In genomic region chr2:115515470-115515869, GRCm38 (mm10) we compare ENCODE assay signal across 16 mouse cellular contexts.
DNase-seq lines count a peak whose midpoint lies in the region; ATAC-seq and TF ChIP-seq lines count a peak whose summit lies in the region.
"Had no signal": no experiment of that assay in that cellular context is flagged by ENCODE, and none has a peak within 500 bp of the region (broad histone marks: within the 10 kb centered on the region; RNA-seq: fewer than 3 reads in every experiment).

No protein-coding gene starts in this region.

- H3K36me3 ChIP-seq in hindbrain, embryonic 12.5 days, result no peaks in the 10 kb centered on the region
- no peaks in the 10 kb centered on the region for H3K36me3 ChIP-seq in hindbrain, embryonic 16.5 days (ENCODE audit: control insufficient read depth, insufficient read depth, low read length)
- no peaks in the 10 kb centered on the region for H3K36me3 ChIP-seq in kidney, embryonic 16.5 days (ENCODE audit: insufficient read depth, low read length)
- no peaks in the 10 kb centered on the region for H3K36me3 ChIP-seq in forebrain, postnatal 0 days (ENCODE audit: insufficient read depth)
- H3K36me3 ChIP-seq: heart, embryonic 15.5 days; limb, embryonic 12.5 days; liver, embryonic 12.5 days had no signal

- no peak for TF ChIP-seq POLR2A in embryonic fibroblast, embryonic 13.5 days (IDR thresholded peaks at IDR 0.05; ENCODE audit: low read depth, low read length)

- H3K4me2 ChIP-seq in hindbrain, embryonic 12.5 days (replicated peaks), result no peak overlapping the region
- H3K4me2 ChIP-seq in hindbrain, embryonic 16.5 days (ENCODE audit: low read length), result no peak overlapping the region
- H3K4me2 ChIP-seq in kidney, embryonic 16.5 days (replicated peaks; ENCODE audit: low read depth, low read length), result no peak overlapping the region
- no peak overlapping the region for H3K4me2 ChIP-seq in forebrain, postnatal 0 days (ENCODE audit: low read depth)
- H3K4me2 ChIP-seq: heart, embryonic 15.5 days; limb, embryonic 12.5 days; liver, embryonic 12.5 days had no signal

- no peak; the same call in 1 of the 2 replicates for ATAC-seq in hindbrain, embryonic 12.5 days (ENCODE audit: low FRiP score)
- ATAC-seq in hindbrain, embryonic 16.5 days, result no peak
- ATAC-seq in kidney, embryonic 16.5 days (ENCODE audit: low FRiP score, low TSS enrichment), result no peak
- ATAC-seq in forebrain, postnatal 0 days, result no peak
- ATAC-seq: liver, embryonic 12.5 days; midbrain, embryonic 16.5 days had no signal

- DNase-seq in kidney, postnatal 14 days, result no peak
- peak; percentile 25 for DNase-seq in forebrain, postnatal 0 days
- DNase-seq in frontal cortex, adult 2 months (ENCODE audit: extremely low spot score in 1 of 2, low spot score in 1 of 2), result no peak
- DNase-seq: cerebellum, adult 8-10 months; gastrocnemius, postnatal 10 days; lung, adult 2 months; thymus, postnatal 25 days had no signal

- 66% methylated on average over 6 of the region's 6 CpGs for WGBS in hindbrain, embryonic 12.5 days
- 63% methylated on average over 6 of the region's 6 CpGs for WGBS in hindbrain, embryonic 16.5 days
- 56% methylated on average over 6 of the region's 6 CpGs for WGBS in kidney, embryonic 16.5 days
- WGBS in forebrain, postnatal 0 days, result 54% methylated on average over 6 of the region's 6 CpGs

- TF ChIP-seq CTCF in embryonic fibroblast, embryonic 13.5 days (IDR thresholded peaks at IDR 0.05; ENCODE audit: borderline replicate concordance, insufficient read depth, low read length), result no peak
- TF ChIP-seq CTCF in forebrain, postnatal 0 days (IDR thresholded peaks at IDR 0.05; ENCODE audit: low read depth), result no peak

- no peaks in the 10 kb centered on the region for H3K27me3 ChIP-seq in hindbrain, embryonic 12.5 days
- H3K27me3 ChIP-seq in hindbrain, embryonic 16.5 days (replicated peaks; ENCODE audit: control insufficient read depth, insufficient read depth, low read length), result no peaks in the 10 kb centered on the region
- no peaks in the 10 kb centered on the region for H3K27me3 ChIP-seq in kidney, embryonic 16.5 days (ENCODE audit: insufficient read depth, low read length)
- no peaks in the 10 kb centered on the region for H3K27me3 ChIP-seq in forebrain, postnatal 0 days (ENCODE audit: insufficient read depth, low read length)
- H3K27me3 ChIP-seq: heart, embryonic 15.5 days; liver, embryonic 12.5 days; megakaryocyte, embryonic 14.5 days had no signal

- peak overlapping the region; percentile 52; the same call in 1 of the 2 replicates for H3K27ac ChIP-seq in hindbrain, embryonic 12.5 days
- no peak overlapping the region for H3K27ac ChIP-seq in hindbrain, embryonic 16.5 days (ENCODE audit: low read depth, low read length)
- H3K27ac ChIP-seq in kidney, embryonic 16.5 days (ENCODE audit: low read length), result peak overlapping the region; percentile 39
- peak overlapping the region; percentile 40; the same call in 1 of the 2 replicates for H3K27ac ChIP-seq in embryonic fibroblast, embryonic 13.5 days (ENCODE audit: insufficient read depth, low read length)
- no peak overlapping the region for H3K27ac ChIP-seq in forebrain, postnatal 0 days (ENCODE audit: low read depth, low read length)
- H3K27ac ChIP-seq: heart, embryonic 15.5 days; limb, embryonic 12.5 days; liver, embryonic 12.5 days had no signal

- H3K4me3 ChIP-seq in hindbrain, embryonic 12.5 days, result no peak overlapping the region
- H3K4me3 ChIP-seq in hindbrain, embryonic 16.5 days (ENCODE audit: low read length), result no peak overlapping the region
- H3K4me3 ChIP-seq in kidney, embryonic 16.5 days (ENCODE audit: low read length), result no peak overlapping the region
- no peak overlapping the region for H3K4me3 ChIP-seq in embryonic fibroblast, embryonic 13.5 days (ENCODE audit: insufficient read depth, low read length)
- no peak overlapping the region for H3K4me3 ChIP-seq in forebrain, postnatal 0 days (ENCODE audit: low read depth, low read length)
- H3K4me3 ChIP-seq: heart, embryonic 15.5 days; limb, embryonic 12.5 days; liver, embryonic 12.5 days; megakaryocyte, embryonic 14.5 days had no signal

- peaks cover 11% of the 10 kb centered on the region for H3K4me1 ChIP-seq in hindbrain, embryonic 12.5 days
- no peaks in the 10 kb centered on the region for H3K4me1 ChIP-seq in hindbrain, embryonic 16.5 days (ENCODE audit: control insufficient read depth, insufficient read depth, low read depth, low read length)
- H3K4me1 ChIP-seq in kidney, embryonic 16.5 days (ENCODE audit: insufficient read depth, low read length), result peaks cover 32% of the 10 kb centered on the region
- no peaks in the 10 kb centered on the region for H3K4me1 ChIP-seq in embryonic fibroblast, embryonic 13.5 days (ENCODE audit: control insufficient read depth, insufficient read depth, low read length)
- H3K4me1 ChIP-seq in forebrain, postnatal 0 days (ENCODE audit: insufficient read depth), result peaks cover 9% of the 10 kb centered on the region; the same call in 1 of the 2 replicates
- H3K4me1 ChIP-seq: megakaryocyte, embryonic 14.5 days had no signal

- no peaks in the 10 kb centered on the region for H3K9me3 ChIP-seq in hindbrain, embryonic 12.5 days (replicated peaks)
- H3K9me3 ChIP-seq in hindbrain, embryonic 16.5 days (ENCODE audit: control insufficient read depth, low read length), result no peaks in the 10 kb centered on the region
- no peaks in the 10 kb centered on the region for H3K9me3 ChIP-seq in kidney, embryonic 16.5 days (ENCODE audit: low read length)
- no peaks in the 10 kb centered on the region for H3K9me3 ChIP-seq in forebrain, postnatal 0 days (ENCODE audit: low read length)
- H3K9me3 ChIP-seq: heart, embryonic 15.5 days; limb, embryonic 12.5 days; liver, embryonic 12.5 days; megakaryocyte, embryonic 14.5 days had no signal

- H3K9ac ChIP-seq in hindbrain, embryonic 12.5 days, result no peak overlapping the region
- no peak overlapping the region for H3K9ac ChIP-seq in hindbrain, embryonic 16.5 days (ENCODE audit: low read depth, low read length)
- no peak overlapping the region for H3K9ac ChIP-seq in kidney, embryonic 16.5 days (replicated peaks; ENCODE audit: low read length)
- H3K9ac ChIP-seq in forebrain, postnatal 0 days, result no peak overlapping the region
- H3K9ac ChIP-seq: heart, embryonic 15.5 days; limb, embryonic 12.5 days; liver, embryonic 12.5 days had no signal

Comparison
In these comparisons a context has a peak if more than half of its experiments do, and no peak if none do; other contexts are left out.
1. H3K27ac ChIP-seq: peak in hindbrain, embryonic 12.5 days (single experiment), kidney, embryonic 16.5 days (single experiment) and embryonic fibroblast, embryonic 13.5 days (single experiment); none in hindbrain, embryonic 16.5 days (single experiment) and forebrain, postnatal 0 days (single experiment).